Mouse (Mus musculus): ENCODE measurements around the gene Acvrl1. TPM values are rescaled to one million over a fixed set of nuclear protein-coding genes. Genes with fewer than 3 reads are reported as not detected.

Gene Acvrl1
- polyA plus RNA-seq, 1 experiment: 4.8 TPM

DNA sequence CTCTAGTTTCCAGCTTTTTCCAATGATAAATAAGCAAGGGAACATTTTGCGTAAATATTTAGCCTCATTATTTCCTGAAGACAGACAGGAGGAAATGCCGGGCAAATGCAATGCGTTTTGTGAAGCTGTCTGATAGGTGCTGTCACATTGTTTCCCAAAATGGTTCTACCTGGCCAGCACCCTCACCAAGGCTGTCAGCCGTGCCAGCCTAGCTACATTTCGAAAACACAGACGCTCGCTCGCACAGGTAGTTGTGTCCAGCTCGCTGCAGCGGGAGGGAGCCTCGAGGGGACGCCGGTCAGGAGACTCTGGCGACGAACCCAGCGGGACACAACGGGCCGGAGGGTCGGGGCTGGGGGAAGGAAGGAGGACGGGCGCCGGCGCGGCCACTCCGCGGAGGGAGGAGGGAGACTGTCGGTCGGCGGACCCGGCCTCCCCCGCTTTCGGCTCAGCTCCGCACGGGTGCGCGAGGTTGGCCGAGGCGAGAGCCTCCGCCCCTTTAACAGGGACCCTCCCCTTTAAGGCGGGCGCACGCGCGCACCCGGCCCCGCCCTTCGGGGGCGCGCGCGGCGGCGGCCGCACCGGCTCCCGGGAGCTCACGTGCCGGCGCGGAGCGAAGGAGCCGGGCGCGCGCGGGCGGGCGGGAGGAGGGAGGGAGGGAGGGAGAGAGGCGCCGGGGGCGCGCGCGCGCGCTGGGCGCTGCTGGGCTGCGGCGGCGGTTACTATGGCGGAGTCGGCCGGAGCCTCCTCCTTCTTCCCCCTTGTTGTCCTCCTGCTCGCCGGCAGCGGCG, 45.3 kb downstream of the Acvrl1 start, which contains the start of gene Acvr1b:
Acvr1b (plus strand) TSS at position 647 of the 791 bp plus-strand sequence.
- Histone ChIP-seq H3K27ac (ENCODE audit: control insufficient read depth, insufficient read depth, low read depth, low read length) (peak within 1 kb of the TSS; percentile 91), H3K4me1 (ENCODE audit: control insufficient read depth, insufficient read depth, low read length) (peaks cover 15% of the 10 kb centered on the region), H3K27me3 (ENCODE audit: control insufficient read depth, insufficient read depth, low read length) (no peaks in the 10 kb centered on the region), H3K4me3 (ENCODE audit: control insufficient read depth, low read depth, low read length) (peak within 1 kb of the TSS; percentile 100), H3K36me3 (ENCODE audit: control insufficient read depth, insufficient read depth, low read length) (no peaks in the 10 kb centered on the region)
- peak; percentile 49 for TF ChIP-seq POLR2A (IDR thresholded peaks at IDR 0.05; ENCODE audit: control insufficient read depth, low read depth, low read length)
- TF ChIP-seq CTCF (IDR thresholded peaks at IDR 0.05; ENCODE audit: control insufficient read depth, insufficient read depth, insufficient replicate concordance, low read depth, low read length): no peak

- Histone ChIP-seq H3K4me1 (ENCODE audit: control insufficient read depth, insufficient read depth, low read length) (peaks cover 15% of the 10 kb centered on the region), H3K36me3 (ENCODE audit: control insufficient read depth, insufficient read depth, low read length) (no peaks in the 10 kb centered on the region), H3K4me3 (ENCODE audit: control insufficient read depth, low read depth, low read length) (peak overlapping the region; percentile 87), H3K27me3 (ENCODE audit: control insufficient read depth, insufficient read depth, low read length) (no peaks in the 10 kb centered on the region), H3K27ac (ENCODE audit: control insufficient read depth, insufficient read depth, low read depth, low read length) (peak overlapping the region; percentile 54)
- TF ChIP-seq POLR2A (IDR thresholded peaks at IDR 0.05; ENCODE audit: control insufficient read depth, low read depth, low read length) (no peak), CTCF (IDR thresholded peaks at IDR 0.05; ENCODE audit: control insufficient read depth, insufficient read depth, insufficient replicate concordance, low read depth, low read length) (no peak)
Measured at GRCm38 (mm10) chr15:101174294-101175130, 46.2 kb downstream of the Acvrl1 start.

DNA sequence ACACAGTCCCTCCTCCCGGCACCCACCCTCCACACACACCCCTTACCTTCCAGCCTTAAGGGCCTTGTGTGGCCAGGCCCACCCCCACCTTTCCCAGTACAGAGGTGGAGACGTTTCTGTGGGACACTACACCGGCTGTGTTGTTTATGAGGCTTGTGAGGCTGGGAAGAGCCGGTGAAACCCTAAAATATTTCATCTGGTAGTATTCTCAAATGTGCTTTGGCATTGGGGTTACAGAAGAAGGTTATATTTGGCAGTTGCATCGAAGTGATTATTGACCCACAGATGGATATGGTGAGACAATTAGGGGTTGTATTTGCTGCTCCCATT, 46.8 kb downstream of the Acvrl1 start:
- Histone ChIP-seq H3K4me3 (ENCODE audit: control insufficient read depth, low read depth, low read length) (peak overlapping the region; percentile 87), H3K27ac (ENCODE audit: control insufficient read depth, insufficient read depth, low read depth, low read length) (no peak overlapping the region), H3K27me3 (ENCODE audit: control insufficient read depth, insufficient read depth, low read length) (no peaks in the 10 kb centered on the region), H3K4me1 (ENCODE audit: control insufficient read depth, insufficient read depth, low read length) (peaks cover 15% of the 10 kb centered on the region), H3K36me3 (ENCODE audit: control insufficient read depth, insufficient read depth, low read length) (no peaks in the 10 kb centered on the region)
- TF ChIP-seq POLR2A (IDR thresholded peaks at IDR 0.05; ENCODE audit: control insufficient read depth, low read depth, low read length) (no peak), CTCF (IDR thresholded peaks at IDR 0.05; ENCODE audit: control insufficient read depth, insufficient read depth, insufficient replicate concordance, low read depth, low read length) (no peak)

DNA sequence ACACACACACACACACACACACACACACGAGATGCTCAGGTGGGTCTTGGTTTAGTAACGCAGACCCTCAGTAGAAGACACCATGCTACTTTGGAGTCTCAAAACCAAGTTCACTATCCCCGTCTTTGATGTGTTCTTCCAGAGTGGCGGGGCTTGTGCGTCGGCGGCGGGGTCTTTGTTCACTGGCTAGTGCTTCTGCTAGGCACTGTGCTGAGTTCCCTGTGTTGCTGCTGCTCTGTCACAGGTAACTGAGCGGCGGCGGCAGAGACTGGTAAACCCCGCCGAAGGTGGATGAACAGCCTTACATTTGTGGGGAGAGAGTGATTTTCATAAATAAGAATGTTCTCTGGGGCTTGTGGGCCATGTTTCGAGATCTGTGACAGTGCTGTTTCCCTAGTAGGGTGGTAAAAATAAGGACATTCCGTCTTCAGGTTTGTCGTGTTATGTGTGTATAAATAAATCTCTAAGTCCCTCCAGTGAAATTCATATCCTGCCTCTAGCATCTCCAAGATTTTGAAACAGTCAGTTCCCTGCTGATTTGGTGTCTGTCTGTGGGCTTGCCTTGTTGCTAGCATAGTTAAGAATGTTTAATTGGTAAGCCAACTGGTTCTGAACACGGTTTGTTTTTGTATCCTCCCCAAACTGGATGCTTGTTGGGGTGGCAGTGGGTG, 47.4 kb downstream of the Acvrl1 start:
- peaks cover 15% of the 10 kb centered on the region for H3K4me1 ChIP-seq (ENCODE audit: control insufficient read depth, insufficient read depth, low read length)
- TF ChIP-seq CTCF (IDR thresholded peaks at IDR 0.05; ENCODE audit: control insufficient read depth, insufficient read depth, insufficient replicate concordance, low read depth, low read length) (no peak), POLR2A (IDR thresholded peaks at IDR 0.05; ENCODE audit: control insufficient read depth, low read depth, low read length) (no peak)
- peak overlapping the region; percentile 87 for H3K4me3 ChIP-seq (ENCODE audit: control insufficient read depth, low read depth, low read length)
- no peak overlapping the region for H3K27ac ChIP-seq (ENCODE audit: control insufficient read depth, insufficient read depth, low read depth, low read length)
- no peaks in the 10 kb centered on the region for H3K27me3 ChIP-seq (ENCODE audit: control insufficient read depth, insufficient read depth, low read length)
- no peaks in the 10 kb centered on the region for H3K36me3 ChIP-seq (ENCODE audit: control insufficient read depth, insufficient read depth, low read length)

DNA sequence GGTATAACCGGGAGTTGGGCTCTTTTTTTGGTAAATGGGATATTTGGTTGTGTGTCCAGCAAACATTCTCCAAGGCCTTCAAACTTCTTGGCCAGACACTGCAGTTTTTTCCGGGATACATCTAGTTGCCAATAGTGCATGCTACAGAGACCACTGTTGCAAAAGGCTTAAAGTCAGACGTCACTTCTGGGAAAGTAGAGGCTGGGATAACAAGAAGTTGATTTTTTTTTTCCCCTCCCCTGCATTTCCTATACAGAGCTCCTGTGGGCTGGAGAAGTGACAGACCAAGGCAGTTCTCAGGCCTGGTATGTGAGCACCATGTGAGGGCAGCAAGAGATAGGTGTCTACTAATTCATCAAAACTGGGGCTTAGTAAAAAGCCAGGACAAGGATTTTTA, 48.0 kb downstream of the Acvrl1 start:
- Histone ChIP-seq H3K4me3 (ENCODE audit: control insufficient read depth, low read depth, low read length) (no peak overlapping the region), H3K27ac (ENCODE audit: control insufficient read depth, insufficient read depth, low read depth, low read length) (no peak overlapping the region), H3K4me1 (ENCODE audit: control insufficient read depth, insufficient read depth, low read length) (peaks cover 15% of the 10 kb centered on the region), H3K36me3 (ENCODE audit: control insufficient read depth, insufficient read depth, low read length) (no peaks in the 10 kb centered on the region), H3K27me3 (ENCODE audit: control insufficient read depth, insufficient read depth, low read length) (no peaks in the 10 kb centered on the region)
- no peak for TF ChIP-seq POLR2A (IDR thresholded peaks at IDR 0.05; ENCODE audit: control insufficient read depth, low read depth, low read length)
- TF ChIP-seq CTCF (IDR thresholded peaks at IDR 0.05; ENCODE audit: control insufficient read depth, insufficient read depth, insufficient replicate concordance, low read depth, low read length): no peak

DNA sequence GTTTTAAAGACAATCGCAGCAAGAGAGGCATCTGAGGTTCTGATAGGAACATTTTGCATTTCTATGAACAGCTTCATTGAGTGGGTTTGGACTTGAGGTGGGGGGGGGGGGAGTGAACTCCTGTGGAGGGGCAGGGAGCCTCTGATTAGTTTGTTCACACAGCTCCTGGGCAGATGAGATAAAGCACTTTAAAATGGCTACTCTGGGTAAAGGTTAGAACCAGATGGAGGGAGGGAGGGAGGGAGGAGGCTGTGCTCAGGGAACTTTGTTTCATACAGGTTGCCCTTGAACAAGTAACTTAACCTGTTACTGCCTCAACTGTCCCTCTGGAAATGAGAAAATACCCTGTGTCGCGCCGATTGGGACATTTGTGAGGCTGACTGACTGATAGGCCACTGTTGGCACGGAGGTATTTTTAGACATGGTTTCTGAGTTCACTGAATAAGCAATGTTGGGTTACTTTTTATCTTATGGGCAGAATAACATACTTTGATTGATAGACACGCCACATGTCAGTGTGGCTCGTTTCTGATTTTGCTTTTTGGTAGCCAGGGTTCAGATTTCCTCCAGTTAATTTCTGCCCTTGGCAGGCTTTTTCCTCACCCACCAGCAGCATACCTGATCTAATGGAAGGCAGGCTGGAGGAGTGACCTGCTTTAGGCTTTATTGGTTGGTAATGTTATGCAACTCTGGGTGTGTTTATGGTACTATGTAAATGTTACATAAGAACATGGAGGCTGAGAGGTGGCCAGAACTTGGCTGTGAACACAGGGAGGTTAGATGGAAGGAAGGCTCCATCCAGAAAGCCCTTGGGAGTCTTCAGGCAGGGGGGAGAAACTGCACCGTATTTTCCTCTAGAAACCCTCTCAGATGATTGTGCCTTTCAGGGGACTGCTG, 48.7 kb downstream of the Acvrl1 start:
- no peak for TF ChIP-seq POLR2A (IDR thresholded peaks at IDR 0.05; ENCODE audit: control insufficient read depth, low read depth, low read length)
- TF ChIP-seq CTCF (IDR thresholded peaks at IDR 0.05; ENCODE audit: control insufficient read depth, insufficient read depth, insufficient replicate concordance, low read depth, low read length): no peak
- H3K27ac ChIP-seq (ENCODE audit: control insufficient read depth, insufficient read depth, low read depth, low read length): no peak overlapping the region
- peaks cover 15% of the 10 kb centered on the region for H3K4me1 ChIP-seq (ENCODE audit: control insufficient read depth, insufficient read depth, low read length)
- no peaks in the 10 kb centered on the region for H3K27me3 ChIP-seq (ENCODE audit: control insufficient read depth, insufficient read depth, low read length)
- H3K36me3 ChIP-seq (ENCODE audit: control insufficient read depth, insufficient read depth, low read length): no peaks in the 10 kb centered on the region
- H3K4me3 ChIP-seq (ENCODE audit: control insufficient read depth, low read depth, low read length): no peak overlapping the region

Measured in testis, adult 2 months (tissue).